Mouse (Mus musculus) hindbrain, embryonic 15.5 days (tissue): ENCODE data around the gene Ager. TPM values are rescaled to one million over a fixed set of nuclear protein-coding genes. Genes with fewer than 3 reads are reported as not detected.

Experiments
- ATAC-seq: fragments of 200-750 bp; cut with Nextera tagmentation; 2 replicates; pipeline ENCODE4 v1.8.0; 2017; ENCODE audit warnings: low read depth, moderate number of reproducible peaks, moderate TSS enrichment; ENCODE audit not compliant: low FRiP score
- H3K27ac ChIP-seq: fragments of 300-500 bp; sonication (generic); replicated peaks from 2 replicates; pipeline ENCODE4 v1.5.1; 2015; ENCODE audit warnings: mild to moderate bottlenecking, inconsistent platforms
- H3K27me3 ChIP-seq: fragments of 300-500 bp; sonication (generic); 2 replicates; pipeline ENCODE4 v1.6.1; 2015; ENCODE audit warnings: control low read depth, inconsistent platforms
- H3K36me3 ChIP-seq: fragments of 300-500 bp; sonication (generic); 2 replicates; pipeline ENCODE4 v1.6.1; 2015; ENCODE audit warnings: control low read depth, inconsistent platforms
- H3K4me1 ChIP-seq: fragments of 300-500 bp; sonication (generic); replicated peaks from 2 replicates; pipeline ENCODE4 v1.6.1; 2015; ENCODE audit warnings: control low read depth, inconsistent platforms
- H3K4me2 ChIP-seq: fragments of 300-500 bp; sonication (generic); 2 replicates; pipeline ENCODE4 v1.6.1; 2015; ENCODE audit warnings: moderate library complexity, mild to moderate bottlenecking, inconsistent platforms
- H3K4me3 ChIP-seq: fragments of 300-500 bp; sonication (generic); 2 replicates; pipeline ENCODE4 v1.5.1; 2015; ENCODE audit warnings: mild to moderate bottlenecking, inconsistent platforms
- H3K9ac ChIP-seq: fragments of 300-500 bp; sonication (generic); 2 replicates; pipeline ENCODE4 v1.6.1; 2015; ENCODE audit warnings: inconsistent platforms
- H3K9me3 ChIP-seq: fragments of 300-500 bp; sonication (generic); 2 replicates; pipeline ENCODE4 v1.6.1; 2016; ENCODE audit warnings: control low read depth, inconsistent platforms
- WGBS: fragments of 180-500 bp; shearing (Covaris S2); methylation state at CpG from one replicate; pipeline ENCODE4 v1.1.7; 2015; 5-methylcytosine and 5-hydroxymethylcytosine counted together
- polyA plus RNA-seq: library from polyadenylated mRNA; unstranded; fragments of >200 nt; fragmentation: Nextera tagmentation; extraction: Ambion mirVana; gene quantifications from 2 replicates; pipeline ENCODE4 v1.2.1, GENCODE M21; 2015

The Ager gene
- polyA plus RNA-seq, 1 experiment from 2014 or later, result 1.8 TPM

DNA sequence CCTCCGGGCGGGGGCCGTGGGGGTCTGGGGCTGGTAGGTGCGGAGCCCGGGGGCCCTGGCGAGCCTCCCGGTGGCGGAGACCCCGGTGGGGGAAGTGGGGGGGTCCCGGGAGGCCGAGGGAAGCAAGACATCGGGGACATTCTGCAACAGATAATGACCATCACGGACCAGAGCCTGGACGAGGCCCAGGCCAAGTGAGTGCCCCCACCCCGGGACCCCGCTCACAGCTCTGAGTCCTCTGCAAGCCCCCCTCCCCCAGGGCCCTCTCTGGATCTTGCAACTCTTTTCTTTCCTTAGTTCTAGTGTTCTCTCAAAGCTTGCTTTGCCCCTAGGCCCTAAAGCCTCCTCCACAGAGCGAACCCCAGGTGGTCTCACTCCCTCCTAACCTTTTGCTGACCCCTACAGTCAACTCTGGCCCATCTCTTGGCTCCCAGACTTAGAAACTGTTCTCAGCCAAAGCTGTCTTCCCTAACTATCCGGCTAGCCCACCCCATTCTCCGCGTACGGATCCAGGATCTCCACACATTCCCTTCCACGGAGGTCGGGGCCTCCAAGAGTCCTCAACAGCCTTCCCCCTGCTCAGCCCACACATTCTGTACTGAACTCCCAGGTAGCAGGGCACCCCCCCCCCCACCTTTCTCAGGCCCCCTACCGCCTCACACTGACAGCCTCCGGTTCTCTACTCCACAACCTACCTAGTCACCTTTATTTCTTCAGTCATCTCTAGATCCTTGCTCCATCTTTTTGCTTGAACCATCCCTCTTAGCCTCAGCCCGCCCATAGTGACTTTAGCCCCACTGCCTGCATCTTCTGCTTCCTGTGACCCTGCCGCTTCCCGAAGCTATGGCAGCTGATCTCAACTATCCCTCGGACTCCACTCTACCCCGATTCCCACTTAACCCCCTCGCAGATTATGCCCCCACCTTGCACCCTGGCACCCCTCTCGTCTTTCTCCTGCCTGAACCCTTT is 4.8 kb upstream of the Ager start:
- Histone ChIP-seq H3K9ac (peak overlapping the region; percentile 95), H3K4me1 (peaks cover 67% of the 10 kb centered on the region), H3K4me3 (peak overlapping the region; percentile 85), H3K9me3 (no peaks in the 10 kb centered on the region), H3K36me3 (peaks cover 17% of the 10 kb centered on the region), H3K27ac (peak overlapping the region; percentile 98), H3K27me3 (no peaks in the 10 kb centered on the region), H3K4me2 (peak overlapping the region; percentile 89)
- 2% methylated on average over 25 of the region's 32 CpGs for WGBS
- peak; percentile 20; the same call in 1 of the 2 replicates for ATAC-seq

DNA sequence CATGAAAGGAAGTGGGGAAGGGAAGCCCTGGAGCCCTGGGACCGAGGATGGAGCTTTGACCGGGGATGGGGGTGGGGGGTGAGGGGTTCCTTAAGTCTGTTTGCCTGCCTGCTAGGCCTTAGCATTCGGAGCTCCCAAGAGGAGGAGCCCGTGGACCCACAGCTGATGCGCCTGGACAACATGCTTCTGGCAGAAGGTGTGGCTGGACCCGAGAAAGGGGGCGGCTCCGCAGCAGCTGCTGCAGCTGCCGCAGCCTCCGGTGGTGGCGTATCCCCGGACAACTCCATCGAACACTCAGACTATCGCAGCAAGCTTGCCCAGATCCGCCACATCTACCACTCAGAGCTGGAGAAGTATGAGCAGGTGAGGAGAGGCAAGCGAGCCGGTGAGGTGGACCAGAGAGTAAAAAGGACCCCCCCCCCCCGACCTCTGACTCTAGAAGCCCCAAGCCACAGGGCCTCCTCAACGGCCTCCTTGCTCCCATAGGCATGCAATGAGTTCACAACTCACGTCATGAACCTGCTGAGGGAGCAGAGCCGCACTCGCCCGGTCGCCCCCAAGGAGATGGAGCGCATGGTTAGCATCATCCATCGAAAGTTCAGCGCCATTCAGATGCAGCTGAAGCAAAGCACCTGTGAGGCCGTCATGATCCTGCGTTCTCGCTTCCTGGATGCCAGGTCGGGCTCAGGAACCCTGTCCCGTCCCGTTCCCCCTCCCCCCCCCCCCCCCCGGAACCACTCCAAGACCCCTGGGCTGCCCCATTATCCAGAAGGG is 3.7 kb upstream of the Ager start:
- H3K9ac ChIP-seq, result peak overlapping the region; percentile 95
- H3K4me3 ChIP-seq, result peak overlapping the region; percentile 85
- peak overlapping the region; percentile 98 for H3K27ac ChIP-seq
- H3K4me1 ChIP-seq, result peaks cover 57% of the 10 kb centered on the region
- no peaks in the 10 kb centered on the region for H3K27me3 ChIP-seq
- peak overlapping the region; percentile 89 for H3K4me2 ChIP-seq
- no peak for ATAC-seq
- peaks cover 17% of the 10 kb centered on the region for H3K36me3 ChIP-seq
- H3K9me3 ChIP-seq, result no peaks in the 10 kb centered on the region
- 47% methylated on average over 34 of the region's 34 CpGs for WGBS

GRCm38 (mm10) chr17:34596098-34596497 is 1.6 kb upstream of the Ager start:
- H3K27ac ChIP-seq, result no peak overlapping the region
- H3K4me1 ChIP-seq, result peaks cover 39% of the 10 kb centered on the region
- 78% methylated on average over 8 of the region's 8 CpGs for WGBS
- no peak for ATAC-seq
- no peak overlapping the region for H3K4me3 ChIP-seq
- H3K27me3 ChIP-seq, result no peaks in the 10 kb centered on the region
- peaks cover 26% of the 10 kb centered on the region for H3K36me3 ChIP-seq
- no peak overlapping the region for H3K9ac ChIP-seq
- no peaks in the 10 kb centered on the region for H3K9me3 ChIP-seq
- H3K4me2 ChIP-seq, result no peak overlapping the region

DNA sequence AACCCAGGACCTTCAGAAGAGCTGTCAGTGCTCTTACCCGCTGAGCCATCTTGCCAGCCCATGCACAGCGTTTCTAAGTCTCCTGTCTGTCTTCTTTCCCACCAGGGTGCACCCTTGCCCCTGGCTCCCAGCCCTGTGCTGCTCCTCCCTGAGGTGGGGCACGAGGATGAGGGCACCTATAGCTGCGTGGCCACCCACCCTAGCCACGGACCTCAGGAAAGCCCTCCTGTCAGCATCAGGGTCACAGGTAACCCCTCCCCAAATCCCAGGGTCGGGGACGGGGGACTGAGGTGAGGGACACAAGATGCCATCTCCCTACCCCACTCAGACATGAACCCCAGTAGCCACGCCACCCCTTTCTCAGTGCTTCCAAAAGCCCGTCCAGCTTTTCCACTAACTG is 2.2 kb downstream of the Ager start:
- H3K4me1 ChIP-seq, result peaks cover 29% of the 10 kb centered on the region
- no peaks in the 10 kb centered on the region for H3K9me3 ChIP-seq
- no peak overlapping the region for H3K4me2 ChIP-seq
- no peak overlapping the region for H3K9ac ChIP-seq
- H3K27ac ChIP-seq, result no peak overlapping the region
- WGBS, result 74% methylated on average over 9 of the region's 9 CpGs
- no peak for ATAC-seq
- peaks cover 25% of the 10 kb centered on the region for H3K36me3 ChIP-seq
- H3K4me3 ChIP-seq, result no peak overlapping the region
- no peaks in the 10 kb centered on the region for H3K27me3 ChIP-seq

- peaks cover 14% of the 10 kb centered on the region for H3K36me3 ChIP-seq
- no peaks in the 10 kb centered on the region for H3K9me3 ChIP-seq
- peaks cover 30% of the 10 kb centered on the region for H3K4me1 ChIP-seq
- no peaks in the 10 kb centered on the region for H3K27me3 ChIP-seq
- peak overlapping the region; percentile 58; the same call in 1 of the 2 replicates for H3K4me3 ChIP-seq
- H3K9ac ChIP-seq, result no peak overlapping the region
- H3K27ac ChIP-seq, result no peak overlapping the region
- ATAC-seq, result no peak
- peak overlapping the region; percentile 85 for H3K4me2 ChIP-seq
- WGBS, result 89% methylated on average over 12 of the region's 12 CpGs
Measured at GRCm38 (mm10) chr17:34601796-34602195, 4.1 kb downstream of the Ager start.

DNA sequence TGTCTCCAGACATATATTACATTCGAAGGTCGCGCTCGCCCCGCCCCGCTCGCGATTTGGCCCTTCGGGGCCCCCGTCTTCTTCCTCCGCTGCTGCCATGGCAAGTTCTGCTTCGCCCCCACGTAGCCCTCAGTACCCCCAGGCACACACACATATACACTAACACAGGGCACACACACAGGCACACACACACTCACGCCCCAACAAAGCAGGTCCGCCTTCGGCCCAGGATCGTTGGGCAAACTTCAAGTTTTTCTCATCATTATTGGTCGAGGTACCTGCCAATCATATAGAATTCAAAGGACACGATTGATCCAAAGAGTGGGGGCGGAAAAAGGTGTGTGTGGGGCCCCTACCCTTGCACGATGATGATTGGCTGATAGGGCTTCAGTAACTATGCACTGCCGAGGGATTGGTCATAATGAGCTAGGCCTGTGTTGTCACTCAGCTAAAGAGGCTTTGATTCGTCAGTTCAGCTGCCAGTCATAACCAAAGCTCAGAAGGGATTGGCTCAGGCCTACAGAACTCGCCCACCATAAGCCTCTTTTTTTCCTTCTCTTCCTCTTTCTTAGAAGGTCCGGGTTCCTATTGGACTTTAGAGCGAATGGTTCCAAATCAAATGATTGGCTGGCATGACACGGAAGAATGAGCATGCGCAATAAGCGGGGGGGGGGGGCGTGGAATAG is 5.9 kb downstream of the Ager start, which contains the start of gene Rnf5:
Gene Rnf5, minus strand, starts transcription at position 316 of the 686 bp plus-strand sequence.
- peak within 1 kb of the TSS; percentile 67 for H3K4me3 ChIP-seq
- WGBS, result under 1% methylated on average over 30 of the region's 30 CpGs
- peak within 1 kb of the TSS; percentile 87 for H3K9ac ChIP-seq
- H3K4me1 ChIP-seq, result peaks cover 47% of the 10 kb centered on the region
- peak within 1 kb of the TSS; percentile 92 for H3K4me2 ChIP-seq
- peak within 1 kb of the TSS; percentile 95 for H3K27ac ChIP-seq
- H3K36me3 ChIP-seq, result peaks cover 14% of the 10 kb centered on the region
- peak; percentile 94 for ATAC-seq
- H3K27me3 ChIP-seq, result no peaks in the 10 kb centered on the region
- no peaks in the 10 kb centered on the region for H3K9me3 ChIP-seq

GRCm38 (mm10) chr17:34604061-34604508 is 6.4 kb downstream of the Ager start, which contains the start of gene Agpat1:
Agpat1 (plus strand) TSS chr17:34604262.
- peak within 1 kb of the TSS; percentile 87 for H3K9ac ChIP-seq
- 0% methylated on average over 35 of the region's 35 CpGs for WGBS
- peaks cover 14% of the 10 kb centered on the region for H3K36me3 ChIP-seq
- H3K4me2 ChIP-seq, result peak within 1 kb of the TSS; percentile 92
- H3K27me3 ChIP-seq, result no peaks in the 10 kb centered on the region
- peak within 1 kb of the TSS; percentile 95 for H3K27ac ChIP-seq
- H3K4me3 ChIP-seq, result peak within 1 kb of the TSS; percentile 67
- peak; percentile 91 for ATAC-seq
- H3K4me1 ChIP-seq, result peaks cover 53% of the 10 kb centered on the region
- H3K9me3 ChIP-seq, result no peaks in the 10 kb centered on the region

- H3K27me3 ChIP-seq, result no peaks in the 10 kb centered on the region
- peaks cover 56% of the 10 kb centered on the region for H3K4me1 ChIP-seq
- H3K4me3 ChIP-seq, result peak overlapping the region; percentile 67
- no peaks in the 10 kb centered on the region for H3K9me3 ChIP-seq
- H3K36me3 ChIP-seq, result peaks cover 14% of the 10 kb centered on the region
- 16% methylated on average over 24 of the region's 24 CpGs for WGBS
- H3K27ac ChIP-seq, result peak overlapping the region; percentile 95
- no peak for ATAC-seq
- peak overlapping the region; percentile 87 for H3K9ac ChIP-seq
- H3K4me2 ChIP-seq, result peak overlapping the region; percentile 92
Measured at GRCm38 (mm10) chr17:34604511-34605237, 7.0 kb downstream of the Ager start.

- Histone ChIP-seq H3K36me3 (peaks cover 8% of the 10 kb centered on the region), H3K4me3 (peak overlapping the region; percentile 67), H3K4me2 (peak overlapping the region; percentile 92), H3K9me3 (no peaks in the 10 kb centered on the region), H3K27ac (peak overlapping the region; percentile 95), H3K4me1 (peaks cover 56% of the 10 kb centered on the region), H3K9ac (peak overlapping the region; percentile 87), H3K27me3 (no peaks in the 10 kb centered on the region)
- 0% methylated on average over 28 of the region's 30 CpGs for WGBS
- ATAC-seq, result peak; percentile 49
Measured at GRCm38 (mm10) chr17:34605609-34606008, 7.9 kb downstream of the Ager start.

GRCm38 (mm10) chr17:34606186-34607039 is 8.8 kb downstream of the Ager start:
- Histone ChIP-seq H3K4me3 (peak overlapping the region; percentile 67), H3K27me3 (no peaks in the 10 kb centered on the region), H3K9ac (peak overlapping the region; percentile 87), H3K9me3 (no peaks in the 10 kb centered on the region), H3K4me1 (peaks cover 56% of the 10 kb centered on the region), H3K4me2 (peak overlapping the region; percentile 92), H3K27ac (peak overlapping the region; percentile 95), H3K36me3 (peaks cover 12% of the 10 kb centered on the region; the same call in 1 of the 2 replicates)
- 17% methylated on average over 28 of the region's 32 CpGs for WGBS
- ATAC-seq, result no peak
